Comparison of ENCODE assay signal across 10 mouse cellular contexts in genomic region chr17:84177481-84177880, GRCm38 (mm10). TPM values are rescaled to one million over a fixed set of nuclear protein-coding genes. Genes with fewer than 3 reads are reported as not detected.
A peak's percentile ranks its signal among the peaks of the same experiment; 100 is the strongest.
DNase-seq lines count a peak whose midpoint lies in the region; ATAC-seq and TF ChIP-seq lines count a peak whose summit lies in the region.
"Had no signal": no experiment of that assay in that cellular context is flagged by ENCODE, and none has a peak within 500 bp of the region (broad histone marks: within the 10 kb centered on the region; RNA-seq: fewer than 3 reads in every experiment).

No protein-coding gene starts in this region.

- H3K9me3 ChIP-seq in megakaryocyte, embryonic 14.5 days, result peaks cover 11% of the 10 kb centered on the region

- peak overlapping the region; percentile 19 for H3K27ac ChIP-seq in thymus, adult 2 months (ENCODE audit: control insufficient read depth, insufficient read depth, low read length)

- 13% methylated on average over 8 of the region's 8 CpGs for WGBS in thymus, adult 2 months

- H3K27me3 ChIP-seq in megakaryocyte, embryonic 14.5 days (replicated peaks), result no peaks in the 10 kb centered on the region
- H3K27me3 ChIP-seq in thymus, adult 2 months (ENCODE audit: control insufficient read depth, insufficient read depth, low read length), result no peaks in the 10 kb centered on the region

- TF ChIP-seq POLR2A in thymus, adult 2 months (IDR thresholded peaks at IDR 0.05; ENCODE audit: control insufficient read depth, extremely low read depth, insufficient read depth, low read length, poor library complexity), result no peak

- no peak for ATAC-seq in megakaryocyte, adult 5-6 weeks (ENCODE audit: poor library complexity, severe bottlenecking)

- TF ChIP-seq CTCF in thymus, adult 2 months (IDR thresholded peaks at IDR 0.05; ENCODE audit: borderline replicate concordance, control insufficient read depth, extremely low read depth, insufficient read depth, low read length, poor library complexity), result no peak

- peak overlapping the region; percentile 33 for H3K4me3 ChIP-seq in megakaryocyte, embryonic 14.5 days (replicated peaks)
- H3K4me3 ChIP-seq in thymus, adult 2 months (ENCODE audit: control insufficient read depth, insufficient read depth, low read length), result no peak overlapping the region
- H3K4me3 ChIP-seq: erythroblast, embryonic 14.5 days had no signal

- peak; percentile 34 to 67 for DNase-seq in adrenal gland, adult (ENCODE audit: inconsistent age in 2 of 2, low spot score in 1 of 2)
- DNase-seq in adrenal gland, postnatal 25 days, result no peak
- peak; percentile 36 to 51 for DNase-seq in kidney, postnatal 4 days
- DNase-seq in thymus, adult 2 months, result peak; percentile 31
- DNase-seq in ovary, postnatal 14 days (ENCODE audit: low spot score), result no peak
- no peak for DNase-seq in gastrocnemius, adult 18-20 months (ENCODE audit: low spot score)
- DNase-seq: layer of hippocampus, adult 9-11 months had no signal

- H3K36me3 ChIP-seq in megakaryocyte, embryonic 14.5 days (replicated peaks; ENCODE audit: low read length), result peaks cover 51% of the 10 kb centered on the region
- no peaks in the 10 kb centered on the region for H3K36me3 ChIP-seq in thymus, adult 2 months (ENCODE audit: control insufficient read depth, insufficient read depth, low read length)

- peaks cover 65% of the 10 kb centered on the region for H3K4me1 ChIP-seq in megakaryocyte, embryonic 14.5 days
- peaks cover 54% of the 10 kb centered on the region for H3K4me1 ChIP-seq in thymus, adult 2 months (replicated peaks; ENCODE audit: control insufficient read depth, insufficient read depth, low read length)

RNA-seq across cellular contexts. Expression of gene Zfp36l2, which starts 10.3 kb away (rescaled TPM):
- 52.0 and 56.5 TPM in 2 replicates for total RNA-seq in adrenal gland, postnatal 25 days (2021)
- 174 and 534 TPM in 2 replicates for polyA plus RNA-seq in megakaryocyte, embryonic 14.5 days (2012; ENCODE audit: insufficient read depth, low replicate concordance)
- 316 and 357 TPM in 2 replicates for total RNA-seq in megakaryocyte, adult 5-6 weeks (2015)
- total RNA-seq in megakaryocyte, adult 5-6 weeks (2017), result 121 and 168 TPM in 2 replicates
- 182 and 287 TPM in 2 replicates for polyA plus RNA-seq in thymus, adult 2 months (2012; rRNA removed)
- total RNA-seq in gastrocnemius, adult 18-20 months (2021), result 10 to 100 TPM in 1 of 2 experiments, 1 to 10 TPM in 1; 7.4 to 10.8 TPM

Comparison
In these comparisons a context has a peak if more than half of its experiments do, and no peak if none do; other contexts are left out.
1. DNase-seq: peak in adrenal gland, adult (2 of 2), kidney, postnatal 4 days (2 of 2) and thymus, adult 2 months (single experiment); none in adrenal gland, postnatal 25 days (single experiment), ovary, postnatal 14 days (single experiment) and gastrocnemius, adult 18-20 months (single experiment).